Mouse (Mus musculus): ENCODE results near the gene Armc6. TPM values are rescaled to one million over a fixed set of nuclear protein-coding genes. Genes with fewer than 3 reads are reported as not detected.
"Not testable (repeated sequence)": the region's sequence is repeated elsewhere in the genome, so short reads cannot be mapped to it uniquely, and the experiment has no call there.

Gene Armc6
- polyA plus RNA-seq, 1 experiment from 2014 or later = 30.8 TPM

DNA sequence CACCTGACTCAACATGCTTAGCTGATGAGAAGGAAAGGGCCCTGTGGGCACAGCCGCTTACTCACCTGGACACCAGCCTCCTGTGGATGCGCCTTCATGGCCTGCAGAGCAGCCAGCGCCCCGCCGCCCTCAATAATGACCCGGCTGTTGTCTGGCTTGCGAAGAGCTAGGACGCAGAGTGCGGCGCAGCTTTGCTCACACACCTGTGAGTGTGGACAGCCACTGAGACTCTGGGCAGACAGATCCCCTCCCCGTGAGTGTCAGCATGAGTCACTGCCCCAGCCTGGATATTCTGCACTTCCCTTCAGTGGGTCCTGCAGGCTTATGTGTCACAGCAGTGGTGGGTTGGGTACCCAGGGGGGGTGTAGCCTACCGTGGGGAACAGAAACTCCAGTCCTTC, 12.2 kb downstream of the Armc6 start:
- H3K27me3 ChIP-seq (replicated peaks; ENCODE audit: low read depth, poor library complexity, severe bottlenecking) = no peaks in the 10 kb centered on the region; the same call in 1 of the 2 replicates
- no peak for DNase-seq (ENCODE audit: low spot score)
- H3K36me3 ChIP-seq (replicated peaks) = peaks cover 47% of the 10 kb centered on the region
- 96% methylated on average over 12 of the region's 12 CpGs for WGBS
- H3K9me3 ChIP-seq = no peaks in the 10 kb centered on the region
- H3K27ac ChIP-seq (replicated peaks) = no peak overlapping the region
- H3K4me1 ChIP-seq = peaks cover 10% of the 10 kb centered on the region
- no peak overlapping the region for H3K4me3 ChIP-seq

DNA sequence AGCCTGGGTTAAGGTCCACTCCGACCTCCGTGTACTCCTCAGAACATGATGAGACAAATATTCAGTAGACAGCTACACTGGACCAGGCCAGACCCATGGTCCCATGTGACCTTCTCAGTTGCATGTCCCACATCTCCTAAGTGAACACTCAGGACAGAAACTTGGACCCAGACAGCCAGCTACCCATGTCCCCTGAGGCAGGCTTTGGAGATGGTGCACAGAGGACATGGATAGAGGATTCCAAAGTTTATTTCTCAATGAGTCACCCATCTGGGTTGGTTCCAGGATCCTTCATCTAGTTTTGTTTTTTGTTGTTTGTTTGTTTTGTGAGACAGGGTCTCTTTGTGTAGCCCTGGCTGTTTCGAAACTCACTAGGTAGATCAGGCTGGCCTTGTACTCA, 13.4 kb downstream of the Armc6 start:
- no peaks in the 10 kb centered on the region for H3K9me3 ChIP-seq
- no peak overlapping the region for H3K27ac ChIP-seq (replicated peaks)
- WGBS = 93% methylated on average over 3 of the region's 3 CpGs
- H3K36me3 ChIP-seq (replicated peaks) = peaks cover 46% of the 10 kb centered on the region
- no peaks in the 10 kb centered on the region; the same call in 1 of the 2 replicates for H3K27me3 ChIP-seq (replicated peaks; ENCODE audit: low read depth, poor library complexity, severe bottlenecking)
- peaks cover 10% of the 10 kb centered on the region for H3K4me1 ChIP-seq
- H3K4me3 ChIP-seq = no peak overlapping the region
- DNase-seq (ENCODE audit: low spot score) = no peak

DNA sequence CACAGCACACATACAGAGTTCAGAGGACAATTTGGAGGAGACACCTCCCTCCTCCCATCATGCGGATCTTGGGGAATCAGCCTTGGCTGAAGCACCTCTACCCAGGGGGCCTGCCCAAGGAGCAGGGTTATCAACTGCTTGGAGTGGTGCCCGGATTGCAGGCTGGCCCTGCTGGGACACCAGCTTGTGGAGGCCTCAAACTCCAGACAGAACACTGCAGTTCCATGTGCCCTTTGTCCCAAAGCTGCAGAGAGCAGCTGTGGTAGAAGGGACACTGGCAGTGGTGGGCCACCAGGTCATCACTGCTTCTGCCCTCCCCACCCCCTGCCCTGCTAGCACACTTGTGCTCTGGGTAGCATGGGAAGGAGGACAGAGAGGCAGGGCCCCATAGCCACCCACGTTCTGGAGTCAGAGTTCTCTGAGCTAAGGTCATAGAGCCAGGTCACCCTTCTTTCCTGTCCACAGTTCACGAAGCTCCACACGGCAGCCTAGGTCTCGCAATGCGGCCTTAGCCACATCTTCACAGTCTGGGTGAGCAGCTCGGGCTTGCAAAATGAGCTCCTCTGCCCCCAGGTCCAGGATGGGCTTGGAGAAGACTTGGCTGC, 13.9 kb downstream of the Armc6 start:
- Histone ChIP-seq H3K4me1 (peaks cover 10% of the 10 kb centered on the region), H3K4me3 (no peak overlapping the region), H3K27me3 (replicated peaks; ENCODE audit: low read depth, poor library complexity, severe bottlenecking) (no peaks in the 10 kb centered on the region; the same call in 1 of the 2 replicates), H3K36me3 (replicated peaks) (peaks cover 41% of the 10 kb centered on the region), H3K9me3 (no peaks in the 10 kb centered on the region), H3K27ac (replicated peaks) (no peak overlapping the region)
- 70% methylated on average over 8 of the region's 8 CpGs for WGBS
- DNase-seq (ENCODE audit: low spot score) = no peak

DNA sequence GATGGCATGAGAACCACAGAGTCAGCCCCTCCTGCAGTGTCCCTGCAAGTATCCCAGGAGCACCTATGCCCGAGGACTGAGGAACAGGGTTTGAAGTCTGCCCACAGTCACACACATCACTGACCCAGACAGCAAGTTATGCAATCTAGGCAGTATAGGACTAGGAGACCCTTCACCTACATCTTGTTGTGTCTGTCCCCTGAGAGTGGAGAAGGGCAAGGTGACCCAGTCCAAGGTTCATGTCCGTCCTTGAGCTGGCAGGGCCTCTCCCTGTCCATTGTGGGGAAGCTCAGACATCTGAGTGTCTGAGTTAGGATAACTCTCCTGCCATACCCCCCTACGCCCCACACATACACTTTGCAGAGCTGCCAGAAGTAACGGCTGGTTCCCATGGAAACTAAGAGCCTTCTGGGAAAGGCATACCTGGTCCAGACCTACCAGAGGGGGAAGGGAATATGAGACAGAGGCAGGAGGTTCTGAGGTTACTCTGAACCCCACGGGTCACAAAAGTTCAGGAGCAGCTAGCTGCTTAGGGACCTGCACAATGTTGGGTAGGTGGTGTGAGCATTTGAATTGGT, 15.1 kb downstream of the Armc6 start:
- Histone ChIP-seq H3K27me3 (replicated peaks; ENCODE audit: low read depth, poor library complexity, severe bottlenecking) (no peaks in the 10 kb centered on the region; the same call in 1 of the 2 replicates), H3K9me3 (no peaks in the 10 kb centered on the region), H3K4me1 (peaks cover 10% of the 10 kb centered on the region), H3K27ac (replicated peaks) (no peak overlapping the region), H3K36me3 (replicated peaks) (peaks cover 29% of the 10 kb centered on the region), H3K4me3 (no peak overlapping the region)
- WGBS = 58% methylated on average over 5 of the region's 5 CpGs
- no peak for DNase-seq (ENCODE audit: low spot score)

DNA sequence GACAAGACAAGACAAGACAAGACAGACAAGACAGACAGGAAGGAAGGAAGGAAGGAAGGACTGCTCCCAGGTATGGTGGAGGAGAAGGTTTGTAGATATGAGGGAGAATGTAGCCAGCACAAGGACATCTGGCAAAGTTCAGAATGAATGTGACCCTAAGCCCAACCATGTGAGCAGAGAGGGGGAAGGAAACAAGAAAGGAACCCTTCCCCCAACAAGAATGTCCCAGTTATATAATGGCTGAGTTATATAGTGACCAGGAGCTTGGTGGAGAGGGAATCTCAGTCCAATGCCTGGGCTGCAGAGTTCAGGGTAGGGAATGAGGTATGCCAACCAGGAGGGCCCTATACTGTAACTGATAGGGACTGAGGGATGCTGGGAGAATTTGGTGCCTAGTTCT, 16.8 kb downstream of the Armc6 start:
- Histone ChIP-seq H3K9me3 (no peaks in the 10 kb centered on the region), H3K4me1 (peaks cover 16% of the 10 kb centered on the region), H3K36me3 (replicated peaks) (peaks cover 12% of the 10 kb centered on the region), H3K27ac (replicated peaks) (no peak overlapping the region), H3K27me3 (replicated peaks; ENCODE audit: low read depth, poor library complexity, severe bottlenecking) (no peaks in the 10 kb centered on the region; the same call in 1 of the 2 replicates), H3K4me3 (no peak overlapping the region)
- DNase-seq (ENCODE audit: low spot score) = no peak

DNA sequence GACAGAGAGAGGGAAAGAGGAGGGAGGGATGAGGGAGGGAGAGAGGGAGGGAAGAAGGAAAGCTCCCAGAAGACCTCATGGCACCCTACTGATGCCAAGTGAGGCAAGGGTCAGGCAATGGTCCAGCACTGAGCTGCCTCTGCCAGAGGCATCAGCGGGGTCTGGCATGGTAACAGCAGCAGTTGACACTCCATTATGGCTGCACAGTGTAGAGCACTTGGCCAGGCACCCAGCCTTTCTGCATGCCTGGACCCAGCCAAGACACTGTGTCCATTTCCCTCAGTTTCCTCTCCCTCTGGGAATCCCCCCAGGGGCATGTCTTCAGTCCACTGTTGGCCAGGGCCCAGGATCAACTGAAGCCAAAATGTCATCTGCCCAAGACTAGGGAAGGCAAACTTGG, 17.7 kb downstream of the Armc6 start:
- H3K27me3 ChIP-seq (replicated peaks; ENCODE audit: low read depth, poor library complexity, severe bottlenecking) = peaks cover 2% of the 10 kb centered on the region
- H3K4me1 ChIP-seq = peaks cover 24% of the 10 kb centered on the region
- DNase-seq (ENCODE audit: low spot score) = no peak
- no peak overlapping the region for H3K27ac ChIP-seq (replicated peaks)
- peaks cover 3% of the 10 kb centered on the region; the same call in 1 of the 2 replicates for H3K36me3 ChIP-seq (replicated peaks)
- H3K4me3 ChIP-seq = no peak overlapping the region
- WGBS = 56% methylated on average over 1 of the region's 1 CpGs
- no peaks in the 10 kb centered on the region for H3K9me3 ChIP-seq

DNA sequence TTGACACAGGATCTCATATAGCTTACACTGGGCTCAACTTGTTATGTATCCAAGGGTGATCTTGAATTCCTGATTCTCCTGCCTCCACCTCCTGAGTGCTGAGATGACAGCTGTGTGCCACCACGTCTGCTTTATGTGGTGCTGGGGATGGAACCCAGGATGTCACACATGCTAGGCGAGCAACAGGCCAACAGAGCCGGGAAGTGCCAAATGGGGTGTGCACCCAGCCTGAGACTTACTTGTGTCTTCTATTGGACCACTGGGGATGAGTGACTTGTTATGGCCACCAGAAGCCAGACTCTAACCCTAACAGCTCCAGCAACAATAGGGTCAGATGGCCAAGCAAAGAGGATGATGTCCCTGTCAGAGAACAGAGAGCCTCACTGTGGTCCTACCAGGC, 18.1 kb downstream of the Armc6 start:
- peaks cover 27% of the 10 kb centered on the region for H3K4me1 ChIP-seq
- not testable (repeated sequence) for H3K27ac ChIP-seq (replicated peaks); H3K27me3 ChIP-seq (replicated peaks; ENCODE audit: low read depth, poor library complexity, severe bottlenecking); DNase-seq (ENCODE audit: low spot score); H3K9me3 ChIP-seq; H3K4me3 ChIP-seq; H3K36me3 ChIP-seq (replicated peaks)
- WGBS = 74% methylated on average over 3 of the region's 3 CpGs

DNA sequence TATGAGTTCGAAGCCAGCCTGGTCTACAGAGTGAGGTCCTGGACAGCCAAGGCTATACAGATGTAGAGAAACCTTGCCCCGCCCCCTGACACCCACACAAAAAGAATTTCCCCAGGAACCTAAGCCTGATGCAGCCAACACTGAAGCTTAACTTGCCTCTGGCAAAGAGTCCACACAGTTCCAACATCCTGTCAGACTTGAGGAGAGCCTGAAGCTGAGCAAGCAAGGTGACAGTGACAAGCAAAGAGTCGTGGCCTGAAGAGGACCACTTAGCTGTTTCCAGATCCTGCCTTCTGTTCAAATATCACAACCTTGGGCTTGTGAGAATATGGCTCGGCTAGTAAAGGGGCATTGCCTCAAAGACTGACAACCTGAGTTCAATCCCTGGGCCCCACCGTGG, 19.2 kb downstream of the Armc6 start:
- DNase-seq (ENCODE audit: low spot score) = no peak
- Histone ChIP-seq H3K9me3 (no peaks in the 10 kb centered on the region), H3K4me3 (no peak overlapping the region), H3K27ac (replicated peaks) (no peak overlapping the region), H3K4me1 (peaks cover 33% of the 10 kb centered on the region), H3K27me3 (replicated peaks; ENCODE audit: low read depth, poor library complexity, severe bottlenecking) (peaks cover 17% of the 10 kb centered on the region), H3K36me3 (replicated peaks) (no peaks in the 10 kb centered on the region)
- 71% methylated on average over 5 of the region's 5 CpGs for WGBS

DNA sequence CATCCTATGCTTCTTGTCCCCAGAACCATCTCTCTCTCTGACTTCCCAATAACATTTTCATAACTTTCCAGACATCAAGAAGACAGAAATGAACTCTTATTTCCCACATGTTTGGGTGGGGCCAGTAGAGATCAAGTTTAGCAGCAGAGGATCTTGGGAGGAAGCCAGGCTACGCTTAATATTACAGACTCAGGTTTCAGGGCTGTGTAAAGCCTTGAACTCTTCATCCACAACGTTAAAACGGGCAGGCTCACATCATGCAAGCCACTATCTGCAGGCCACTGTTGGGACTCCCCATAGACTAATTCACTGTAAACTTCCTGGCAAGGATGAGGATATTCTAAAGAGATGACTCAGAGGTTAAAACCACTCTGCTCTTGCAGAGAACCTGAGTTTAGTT, 19.9 kb downstream of the Armc6 start:
- 75% methylated on average over 3 of the region's 3 CpGs for WGBS
- Histone ChIP-seq H3K36me3 (replicated peaks) (no peaks in the 10 kb centered on the region), H3K4me1 (peaks cover 28% of the 10 kb centered on the region), H3K27me3 (replicated peaks; ENCODE audit: low read depth, poor library complexity, severe bottlenecking) (peaks cover 21% of the 10 kb centered on the region), H3K9me3 (no peaks in the 10 kb centered on the region), H3K4me3 (no peak overlapping the region), H3K27ac (replicated peaks) (no peak overlapping the region)
- no peak for DNase-seq (ENCODE audit: low spot score)

DNA sequence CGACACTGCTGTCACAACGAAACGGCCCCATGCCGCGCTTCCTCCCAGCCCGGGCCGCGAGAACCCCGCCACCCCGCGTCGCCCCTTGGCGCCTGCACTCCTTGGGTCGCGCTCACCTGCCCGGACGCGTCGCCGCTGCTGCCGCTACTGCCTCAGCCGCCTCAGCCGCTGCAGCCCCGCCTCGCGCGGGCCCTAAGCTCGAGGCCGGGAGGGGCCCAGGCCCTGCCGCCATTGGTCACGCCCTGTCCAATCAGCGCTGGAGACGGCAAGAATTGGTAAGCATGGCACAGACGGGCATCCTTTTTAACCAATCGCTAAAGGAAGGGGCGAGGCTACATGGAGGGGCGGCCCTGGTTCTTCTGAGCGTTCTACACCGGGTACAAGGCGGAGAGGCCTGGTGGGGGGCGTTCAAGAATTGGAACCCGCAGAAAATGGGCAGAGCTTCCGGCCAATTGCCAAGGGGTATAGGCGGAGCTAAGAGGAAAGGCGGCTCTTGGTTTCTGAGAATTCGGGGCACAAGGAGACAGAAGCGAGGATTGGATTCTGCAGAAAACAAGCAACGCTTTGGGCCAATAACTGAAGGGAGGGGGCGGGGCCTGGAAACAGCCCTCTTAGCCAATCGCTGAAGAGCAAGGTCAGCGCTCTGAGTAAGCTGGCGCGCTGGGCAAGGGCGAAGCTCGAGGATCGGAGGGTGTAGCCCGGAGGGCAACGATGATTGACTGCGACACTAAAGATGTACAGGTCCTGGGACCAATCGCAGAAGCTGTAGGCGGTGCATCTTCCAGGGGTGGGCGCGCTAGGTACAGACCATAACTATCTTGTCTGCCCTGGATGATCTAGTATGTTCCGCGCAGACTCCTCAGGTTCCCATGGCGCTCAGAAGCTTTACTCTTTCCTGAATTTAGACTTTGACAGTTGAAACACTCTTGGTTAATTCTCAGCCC, 21.9 kb downstream of the Armc6 start, which contains the start of gene Slc25a42:
Slc25a42 (minus strand) TSS at position 194 of the 944 bp plus-strand sequence.
- Histone ChIP-seq H3K4me3 (peak within 1 kb of the TSS; percentile 73), H3K4me1 (peaks cover 30% of the 10 kb centered on the region), H3K27ac (replicated peaks) (peak within 1 kb of the TSS; percentile 76), H3K36me3 (replicated peaks) (no peaks in the 10 kb centered on the region), H3K9me3 (no peaks in the 10 kb centered on the region), H3K27me3 (replicated peaks; ENCODE audit: low read depth, poor library complexity, severe bottlenecking) (peaks cover 21% of the 10 kb centered on the region)
- DNase-seq (ENCODE audit: low spot score) = peak; percentile 97
- under 1% methylated on average over 66 of the region's 66 CpGs for WGBS

DNA sequence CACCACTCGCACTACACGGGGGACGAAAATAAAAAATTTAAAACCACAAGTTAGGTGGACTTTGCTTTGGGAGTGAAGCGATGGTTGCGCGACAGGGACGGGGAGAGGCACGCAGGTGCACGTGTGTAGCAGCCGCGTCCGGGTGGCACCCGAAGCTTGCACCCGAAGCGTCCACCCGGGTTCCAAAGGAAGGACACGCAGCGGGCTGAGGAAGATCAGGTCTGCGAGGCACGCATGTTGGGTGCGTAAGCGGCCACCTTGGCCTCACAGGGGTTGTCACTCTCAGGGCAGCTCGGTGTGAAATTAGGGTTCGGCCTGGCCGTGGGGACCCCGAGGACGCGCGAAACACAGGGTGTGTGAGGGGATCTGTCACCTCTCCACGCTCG, 22.5 kb downstream of the Armc6 start:
- Histone ChIP-seq H3K27ac (replicated peaks) (peak overlapping the region; percentile 76), H3K4me3 (peak overlapping the region; percentile 73), H3K36me3 (replicated peaks) (no peaks in the 10 kb centered on the region), H3K4me1 (peaks cover 30% of the 10 kb centered on the region), H3K9me3 (no peaks in the 10 kb centered on the region), H3K27me3 (replicated peaks; ENCODE audit: low read depth, poor library complexity, severe bottlenecking) (peaks cover 21% of the 10 kb centered on the region)
- DNase-seq (ENCODE audit: low spot score) = no peak
- 4% methylated on average over 31 of the region's 31 CpGs for WGBS

DNA sequence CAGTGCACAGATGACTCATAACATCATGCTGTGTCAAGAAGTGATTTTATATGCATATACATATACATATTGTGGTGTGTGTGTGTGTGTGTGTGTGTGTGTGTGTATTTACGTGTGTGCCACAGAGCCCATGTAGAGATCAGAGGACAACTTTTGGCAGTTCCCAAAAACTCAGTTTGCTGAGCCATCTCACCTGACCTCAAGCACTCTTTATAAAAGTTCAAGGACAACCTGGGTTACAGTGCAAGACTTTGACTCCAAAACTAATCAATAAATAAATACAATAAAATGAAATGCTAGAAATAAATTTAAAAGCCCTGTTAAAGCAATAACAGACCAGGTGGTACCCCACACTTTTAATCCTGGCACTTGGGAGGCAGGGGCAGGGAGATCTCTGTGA, 23.0 kb downstream of the Armc6 start:
- WGBS = 82% methylated on average over 1 of the region's 1 CpGs
- no peaks in the 10 kb centered on the region for H3K9me3 ChIP-seq
- H3K27ac ChIP-seq (replicated peaks) = no peak overlapping the region

More for the DNA sequence above, 23.0 kb downstream of the Armc6 start:
- no peaks in the 10 kb centered on the region for H3K36me3 ChIP-seq (replicated peaks)
- DNase-seq (ENCODE audit: low spot score) = no peak
- peak overlapping the region; percentile 73 for H3K4me3 ChIP-seq
- peaks cover 30% of the 10 kb centered on the region for H3K4me1 ChIP-seq
- H3K27me3 ChIP-seq (replicated peaks; ENCODE audit: low read depth, poor library complexity, severe bottlenecking) = peaks cover 21% of the 10 kb centered on the region
